Mouse (Mus musculus): Measurements from ENCODE around the gene Smc3. TPM values are rescaled to one million over a fixed set of nuclear protein-coding genes. Genes with fewer than 3 reads are reported as not detected.

The Smc3 gene
- polyA plus RNA-seq, 1 experiment = 182 TPM

DNA sequence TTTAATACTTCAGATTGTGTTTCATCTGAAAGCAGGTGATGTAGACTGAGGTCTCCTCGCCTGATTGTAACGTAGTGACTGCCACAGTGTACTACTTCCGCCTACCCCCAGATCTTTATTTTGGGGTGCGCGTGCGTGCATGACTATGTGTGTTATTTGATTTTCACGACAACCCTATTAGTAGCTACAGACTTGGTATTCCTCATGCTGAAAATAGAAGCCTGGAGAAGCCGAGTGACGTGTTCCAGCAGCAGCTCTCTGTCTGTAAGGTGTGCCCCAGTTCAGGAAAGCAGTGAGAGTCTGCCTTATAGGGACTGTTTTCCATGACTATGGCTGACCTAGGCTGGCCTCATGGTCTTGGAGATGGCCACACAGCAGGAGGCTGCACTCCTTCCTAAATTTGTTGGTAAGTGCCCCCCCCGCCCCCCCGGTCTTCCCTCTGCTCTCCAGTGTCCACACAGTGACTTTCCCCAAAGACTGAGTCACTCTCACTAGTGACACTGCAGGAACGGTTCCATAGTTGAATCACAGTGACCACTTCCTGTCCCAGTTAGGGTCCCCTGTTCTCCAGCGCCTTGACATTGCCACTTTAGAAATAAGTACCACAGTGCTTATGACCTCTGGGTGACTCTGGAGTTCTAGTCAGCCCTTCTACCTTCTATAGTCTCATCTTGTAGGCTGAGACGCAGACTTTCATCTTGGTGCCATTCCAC, 34.5 kb upstream of the Smc3 start:
- Histone ChIP-seq H3K9me3 (replicated peaks; ENCODE audit: control insufficient read depth, insufficient read depth, low read length, poor library complexity, severe bottlenecking) (no peaks in the 10 kb centered on the region), H3K27me3 (ENCODE audit: control insufficient read depth, insufficient read depth, low read length, poor library complexity, severe bottlenecking) (no peaks in the 10 kb centered on the region), H3K27ac (ENCODE audit: insufficient read depth, low read length) (no peak overlapping the region), H3K9ac (ENCODE audit: low read depth, poor library complexity, severe bottlenecking) (no peak overlapping the region), H3K36me3 (ENCODE audit: control insufficient read depth, insufficient read depth, low read length, poor library complexity, severe bottlenecking) (no peaks in the 10 kb centered on the region), H3K4me1 (ENCODE audit: control insufficient read depth, insufficient read depth, low read length) (no peaks in the 10 kb centered on the region), H3K4me3 (ENCODE audit: low read depth, low read length) (no peak overlapping the region)
- no peak for TF ChIP-seq CTCF (IDR thresholded peaks at IDR 0.05; ENCODE audit: low read depth, low read length)
- no peak for TF ChIP-seq POLR2A (IDR thresholded peaks at IDR 0.05; ENCODE audit: insufficient read depth, low read length)
- no peak for TF ChIP-seq EP300 (IDR thresholded peaks at IDR 0.05; ENCODE audit: insufficient read depth, low read depth, low read length)

DNA sequence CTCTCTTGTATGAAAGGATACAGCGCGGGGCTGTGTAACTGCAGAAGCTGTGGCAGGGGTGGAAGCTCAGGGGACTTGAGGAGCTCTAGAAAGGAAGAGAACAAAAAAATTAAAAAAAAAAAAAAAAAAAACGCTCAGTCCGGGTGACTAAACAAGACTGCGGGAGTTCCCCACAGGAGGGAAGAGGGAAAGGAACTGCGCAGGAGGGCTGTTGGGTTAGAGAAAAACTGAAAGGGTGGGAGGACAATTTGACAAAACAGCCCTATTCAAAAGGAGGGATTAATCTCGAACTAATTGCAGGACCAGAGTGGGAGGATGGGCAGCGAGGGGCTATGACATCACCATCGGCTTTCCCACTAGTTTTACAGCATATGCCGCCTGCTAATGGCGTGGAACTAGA, 32.3 kb upstream of the Smc3 start:
- H3K27ac ChIP-seq (ENCODE audit: insufficient read depth, low read length) = no peak overlapping the region
- H3K27me3 ChIP-seq (ENCODE audit: control insufficient read depth, insufficient read depth, low read length, poor library complexity, severe bottlenecking) = no peaks in the 10 kb centered on the region
- TF ChIP-seq POLR2A (IDR thresholded peaks at IDR 0.05; ENCODE audit: insufficient read depth, low read length) (no peak), CTCF (IDR thresholded peaks at IDR 0.05; ENCODE audit: low read depth, low read length) (no peak), EP300 (IDR thresholded peaks at IDR 0.05; ENCODE audit: insufficient read depth, low read depth, low read length) (no peak)
- H3K9me3 ChIP-seq (replicated peaks; ENCODE audit: control insufficient read depth, insufficient read depth, low read length, poor library complexity, severe bottlenecking) = no peaks in the 10 kb centered on the region
- H3K36me3 ChIP-seq (ENCODE audit: control insufficient read depth, insufficient read depth, low read length, poor library complexity, severe bottlenecking) = no peaks in the 10 kb centered on the region
- no peak overlapping the region for H3K9ac ChIP-seq (ENCODE audit: low read depth, poor library complexity, severe bottlenecking)
- H3K4me1 ChIP-seq (ENCODE audit: control insufficient read depth, insufficient read depth, low read length) = no peaks in the 10 kb centered on the region
- no peak overlapping the region for H3K4me3 ChIP-seq (ENCODE audit: low read depth, low read length)

DNA sequence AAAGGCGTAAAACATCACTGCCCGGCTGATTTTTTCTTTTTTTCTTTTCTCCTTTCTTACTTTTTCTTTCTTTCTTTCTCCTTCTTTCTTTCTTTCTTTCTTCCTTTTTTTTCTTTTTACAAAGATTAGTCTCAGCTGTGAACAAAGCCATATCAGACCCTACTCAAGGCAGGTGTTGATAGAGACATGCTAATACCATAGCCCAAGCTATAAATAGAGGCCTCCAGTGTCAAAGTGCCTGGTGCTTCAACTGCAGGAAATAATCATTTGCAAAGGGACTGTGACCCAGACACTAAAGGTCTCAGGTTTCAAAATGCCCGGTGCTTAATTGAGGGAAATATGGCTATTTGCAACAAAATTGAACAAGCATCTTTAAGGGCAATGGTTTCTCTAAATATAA, 31.6 kb upstream of the Smc3 start:
- Histone ChIP-seq H3K36me3 (ENCODE audit: control insufficient read depth, insufficient read depth, low read length, poor library complexity, severe bottlenecking) (no peaks in the 10 kb centered on the region), H3K27ac (ENCODE audit: insufficient read depth, low read length) (no peak overlapping the region), H3K27me3 (ENCODE audit: control insufficient read depth, insufficient read depth, low read length, poor library complexity, severe bottlenecking) (no peaks in the 10 kb centered on the region), H3K9me3 (replicated peaks; ENCODE audit: control insufficient read depth, insufficient read depth, low read length, poor library complexity, severe bottlenecking) (no peaks in the 10 kb centered on the region), H3K4me1 (ENCODE audit: control insufficient read depth, insufficient read depth, low read length) (no peaks in the 10 kb centered on the region), H3K9ac (ENCODE audit: low read depth, poor library complexity, severe bottlenecking) (no peak overlapping the region), H3K4me3 (ENCODE audit: low read depth, low read length) (no peak overlapping the region)
- TF ChIP-seq CTCF (IDR thresholded peaks at IDR 0.05; ENCODE audit: low read depth, low read length) (no peak), EP300 (IDR thresholded peaks at IDR 0.05; ENCODE audit: insufficient read depth, low read depth, low read length) (no peak), POLR2A (IDR thresholded peaks at IDR 0.05; ENCODE audit: insufficient read depth, low read length) (no peak)

DNA sequence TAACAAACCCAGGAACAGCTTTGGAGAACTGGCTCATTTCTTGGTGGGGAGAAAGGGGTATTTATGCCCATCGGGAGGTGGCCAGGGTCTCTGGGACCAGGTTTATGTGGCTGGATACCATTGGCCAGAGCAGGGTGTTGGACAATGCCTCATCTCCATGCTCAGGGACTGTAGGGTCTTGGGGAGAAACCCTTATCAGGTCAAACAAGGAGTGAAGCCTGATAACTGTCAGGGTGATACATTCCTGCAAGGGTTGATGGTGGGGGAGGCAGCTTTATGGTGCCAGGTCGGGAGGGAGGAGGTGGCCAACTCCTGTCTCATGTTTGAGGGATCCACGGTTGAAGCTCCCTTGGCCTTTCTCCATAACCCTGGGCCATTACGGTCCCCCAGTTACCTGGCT, 29.1 kb upstream of the Smc3 start:
- no peak overlapping the region for H3K9ac ChIP-seq (ENCODE audit: low read depth, poor library complexity, severe bottlenecking)
- no peak overlapping the region for H3K27ac ChIP-seq (ENCODE audit: insufficient read depth, low read length)
- TF ChIP-seq POLR2A (IDR thresholded peaks at IDR 0.05; ENCODE audit: insufficient read depth, low read length) (no peak), EP300 (IDR thresholded peaks at IDR 0.05; ENCODE audit: insufficient read depth, low read depth, low read length) (no peak), CTCF (IDR thresholded peaks at IDR 0.05; ENCODE audit: low read depth, low read length) (no peak)

DNA sequence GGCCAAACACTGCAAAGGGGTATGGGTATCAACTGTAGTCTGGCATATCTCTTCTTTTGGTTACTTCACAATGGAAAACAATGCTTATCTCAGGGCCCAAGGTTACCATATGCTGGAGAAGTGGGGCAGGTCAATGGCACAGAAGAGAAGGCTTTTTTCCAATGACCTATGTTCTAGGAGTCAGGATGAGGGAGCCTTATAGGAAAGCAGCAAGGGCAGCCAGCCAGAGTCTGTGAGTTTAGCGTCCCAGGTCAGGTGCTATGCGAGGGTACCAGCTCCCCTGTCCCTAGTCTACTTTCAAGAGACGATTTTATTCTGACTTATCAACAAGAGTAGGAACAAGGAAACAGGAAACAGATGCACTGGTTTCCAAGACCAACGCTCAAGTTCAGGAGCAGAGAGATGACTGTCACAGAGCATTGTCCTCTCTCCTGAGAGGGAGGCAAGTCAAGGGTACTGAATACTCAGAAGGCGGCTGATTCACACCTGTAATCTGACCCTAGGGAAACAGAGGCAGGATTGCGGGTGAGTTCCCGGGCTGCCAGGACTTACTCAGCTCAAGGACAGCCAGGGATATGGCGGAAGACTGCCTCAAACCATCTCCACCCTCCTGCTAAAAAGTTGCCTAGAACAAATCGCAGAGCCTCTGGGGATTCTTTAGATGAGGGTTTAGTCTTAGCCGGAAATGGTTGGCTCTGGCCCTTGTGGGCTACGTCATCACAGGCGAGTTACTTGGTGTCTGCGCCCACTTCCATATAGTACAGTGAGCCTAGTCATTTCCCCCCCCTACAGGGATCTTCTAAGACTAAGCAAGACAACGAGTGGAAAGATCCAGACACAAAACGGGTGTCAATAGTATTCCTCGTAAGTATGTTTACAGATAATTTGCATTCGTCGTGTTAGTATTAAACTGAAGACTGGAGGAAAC, 28.4 kb upstream of the Smc3 start:
- Histone ChIP-seq H3K4me1 (ENCODE audit: control insufficient read depth, insufficient read depth, low read length) (peaks cover 5% of the 10 kb centered on the region), H3K27me3 (ENCODE audit: control insufficient read depth, insufficient read depth, low read length, poor library complexity, severe bottlenecking) (no peaks in the 10 kb centered on the region), H3K9me3 (replicated peaks; ENCODE audit: control insufficient read depth, insufficient read depth, low read length, poor library complexity, severe bottlenecking) (no peaks in the 10 kb centered on the region), H3K9ac (ENCODE audit: low read depth, poor library complexity, severe bottlenecking) (peak overlapping the region; percentile 12; the same call in 1 of the 2 replicates), H3K27ac (ENCODE audit: insufficient read depth, low read length) (peak overlapping the region; percentile 12; the same call in 1 of the 2 replicates), H3K36me3 (ENCODE audit: control insufficient read depth, insufficient read depth, low read length, poor library complexity, severe bottlenecking) (no peaks in the 10 kb centered on the region), H3K4me3 (ENCODE audit: low read depth, low read length) (no peak overlapping the region)
- no peak for TF ChIP-seq POLR2A (IDR thresholded peaks at IDR 0.05; ENCODE audit: insufficient read depth, low read length)
- TF ChIP-seq CTCF (IDR thresholded peaks at IDR 0.05; ENCODE audit: low read depth, low read length) = no peak
- TF ChIP-seq EP300 (IDR thresholded peaks at IDR 0.05; ENCODE audit: insufficient read depth, low read depth, low read length) = no peak

More for the DNA sequence above, 29.1 kb upstream of the Smc3 start:
- Histone ChIP-seq H3K27me3 (ENCODE audit: control insufficient read depth, insufficient read depth, low read length, poor library complexity, severe bottlenecking) (no peaks in the 10 kb centered on the region), H3K4me3 (ENCODE audit: low read depth, low read length) (no peak overlapping the region), H3K9me3 (replicated peaks; ENCODE audit: control insufficient read depth, insufficient read depth, low read length, poor library complexity, severe bottlenecking) (no peaks in the 10 kb centered on the region), H3K4me1 (ENCODE audit: control insufficient read depth, insufficient read depth, low read length) (peaks cover 5% of the 10 kb centered on the region), H3K36me3 (ENCODE audit: control insufficient read depth, insufficient read depth, low read length, poor library complexity, severe bottlenecking) (no peaks in the 10 kb centered on the region)

Measured in ES-Bruce4 (cell line).